Mouse (Mus musculus) cortical plate, adult 2 months (tissue): ENCODE data around the gene Sult6b2.

Source experiments
- CTCF ChIP-seq: fragments of 200-500 bp; IDR thresholded peaks from 2 replicates; pipeline ENCODE4 v1.5.1; 2011; ENCODE audit warnings: mild to moderate bottlenecking, control low read depth, low read length; ENCODE audit not compliant: insufficient read depth; ENCODE audit errors: extremely low read depth
- POLR2A ChIP-seq: fragments of 200-500 bp; IDR thresholded peaks from 2 replicates; pipeline ENCODE4 v1.6.1; 2011; ENCODE audit warnings: mild to moderate bottlenecking, low read length, control low read depth; ENCODE audit not compliant: insufficient read depth; ENCODE audit errors: extremely low read depth

- TF ChIP-seq CTCF (no peak), POLR2A (no peak)
These were observed 46.3 kb downstream of the Sult6b2 start for GRCm38 (mm10) chr6:142757976-142758375.
